Mouse (Mus musculus) CH12.LX (cell line): Measurements from ENCODE around the gene Atp8b3. TPM values are rescaled to one million over a fixed set of nuclear protein-coding genes. Genes with fewer than 3 reads are reported as not detected.

Experiments
- DNase-seq: peaks from one replicate; pipeline ENCODE4 v3.0.0-alpha.2; 2013; ENCODE audit errors: extremely low read depth
- H3K27ac ChIP-seq: 2 replicates; pipeline ENCODE4 v1.5.1; 2012; ENCODE audit warnings: low read depth, mild to moderate bottlenecking, control low read depth, moderate library complexity; ENCODE audit not compliant: insufficient read depth
- H3K27me3 ChIP-seq: replicated peaks from 2 replicates; pipeline ENCODE3; 2012; ENCODE audit warnings: inconsistent platforms
- H3K36me3 ChIP-seq, 2 experiments: replicated peaks in 1 of 2; 2 replicates each; pipeline versions ENCODE3 to v1.6.1; 2012; ENCODE audit warnings: inconsistent platforms in 1 of 2, low read length in 1 of 2, mild to moderate bottlenecking in 1 of 2, mixed read lengths in 1 of 2, moderate library complexity in 1 of 2; ENCODE audit not compliant: control insufficient read depth in 1 of 2, insufficient read depth in 1 of 2
- H3K4me1 ChIP-seq, 2 experiments: 2 replicates each; pipeline ENCODE4 v1.6.1; 2012; ENCODE audit warnings: inconsistent platforms in 1 of 2, moderate library complexity in 1 of 2; ENCODE audit not compliant: insufficient read depth in 2 of 2, control insufficient read depth in 1 of 2
- H3K4me2 ChIP-seq: 2 replicates; pipeline ENCODE4 v1.6.1; 2012; ENCODE audit warnings: low read depth, mild to moderate bottlenecking, control low read depth; ENCODE audit not compliant: poor library complexity, insufficient read depth, severe bottlenecking
- H3K4me3 ChIP-seq, 3 experiments: fragments of 150-350 bp in 1 of 3; sonication (generic) in 1 of 3; replicated peaks in 1 of 3; 2 replicates each; pipeline versions ENCODE3 to v1.5.1; 2011 to 2012; ENCODE audit warnings: low read depth in 2 of 3, low read length in 2 of 3, mild to moderate bottlenecking in 2 of 3, moderate library complexity in 2 of 3, control low read depth in 1 of 3, improper control_type of control experiment in 1 of 3, inconsistent platforms in 1 of 3, mixed read lengths in 1 of 3; ENCODE audit not compliant: poor library complexity in 1 of 3
- H3K79me2 ChIP-seq: replicated peaks from 2 replicates; pipeline ENCODE4 v1.6.1; 2012; ENCODE audit warnings: mild to moderate bottlenecking, moderate library complexity; ENCODE audit not compliant: control insufficient read depth, poor library complexity, insufficient read depth, severe bottlenecking; ENCODE audit errors: extremely low read depth
- H3K9ac ChIP-seq: 2 replicates; pipeline ENCODE4 v1.6.1; 2012; ENCODE audit warnings: low read depth, mild to moderate bottlenecking, control low read depth, moderate library complexity; ENCODE audit not compliant: insufficient read depth
- H3K9me3 ChIP-seq: replicated peaks from 2 replicates; pipeline ENCODE3; 2012; ENCODE audit warnings: low read length, inconsistent platforms, mixed read lengths
- CHD1 ChIP-seq: IDR thresholded peaks from 2 replicates; pipeline ENCODE4 v1.6.1; 2012; ENCODE audit warnings: low read depth, low read length, improper control_type of control experiment, inconsistent platforms
- CTCF ChIP-seq, 2 experiments: IDR thresholded peaks in 1 of 2; conservative IDR thresholded peaks in 1 of 2; 2 replicates each; pipeline ENCODE4 v1.5.1; 2011 to 2012; ENCODE audit warnings: low read depth in 2 of 2, low read length in 2 of 2, improper control_type of control experiment in 1 of 2, inconsistent platforms in 1 of 2, mild to moderate bottlenecking in 1 of 2, moderate library complexity in 1 of 2
- E2F4 ChIP-seq: IDR thresholded peaks from 2 replicates; pipeline ENCODE4 v1.6.1; 2011; ENCODE audit warnings: low read depth, low read length, improper control_type of control experiment; ENCODE audit not compliant: insufficient replicate concordance
- ELF1 ChIP-seq: IDR thresholded peaks from 2 replicates; pipeline ENCODE4 v1.6.1; 2014; ENCODE audit warnings: low read depth, mild to moderate bottlenecking, inconsistent platforms, low read length, improper control_type of control experiment
- EP300 ChIP-seq: IDR thresholded peaks from 2 replicates; pipeline ENCODE4 v1.6.1; 2011; ENCODE audit warnings: low read length, improper control_type of control experiment
- ETS1 ChIP-seq: conservative IDR thresholded peaks from 2 replicates; pipeline ENCODE4 v1.6.1; 2012; ENCODE audit warnings: low read depth, mild to moderate bottlenecking, inconsistent platforms, low read length, improper control_type of control experiment, moderate library complexity
- HCFC1 ChIP-seq: IDR thresholded peaks from 2 replicates; pipeline ENCODE4 v1.6.1; 2012; ENCODE audit warnings: low read depth, mild to moderate bottlenecking, inconsistent platforms, low read length, improper control_type of control experiment
- IRF4 ChIP-seq: IDR thresholded peaks from 2 replicates; pipeline ENCODE4 v1.6.1; 2014; ENCODE audit warnings: low read depth, mild to moderate bottlenecking, inconsistent platforms, low read length, improper control_type of control experiment
- MAX ChIP-seq: IDR thresholded peaks from 2 replicates; pipeline ENCODE4 v1.6.1; 2011; ENCODE audit warnings: low read length, improper control_type of control experiment
- MEF2A ChIP-seq: IDR thresholded peaks from 2 replicates; pipeline ENCODE4 v1.6.1; 2014; ENCODE audit warnings: low read depth, mild to moderate bottlenecking, inconsistent platforms, low read length, improper control_type of control experiment, borderline replicate concordance
- MXI1 ChIP-seq: IDR thresholded peaks from 2 replicates; pipeline ENCODE4 v1.6.1; 2011; ENCODE audit warnings: mild to moderate bottlenecking, low read depth, low read length, improper control_type of control experiment
- NELFE ChIP-seq: IDR thresholded peaks from 2 replicates; pipeline ENCODE4 v1.6.1; 2011; ENCODE audit warnings: low read depth, low read length, improper control_type of control experiment
- NRF1 ChIP-seq: IDR thresholded peaks from 2 replicates; pipeline ENCODE4 v1.6.1; 2014; ENCODE audit warnings: low read depth, mild to moderate bottlenecking, inconsistent platforms, low read length, improper control_type of control experiment, moderate library complexity
- POLR2A ChIP-seq: IDR thresholded peaks from 2 replicates; pipeline ENCODE4 v1.6.1; 2011; ENCODE audit warnings: low read depth, mild to moderate bottlenecking, improper control_type of control experiment, low read length
- SIN3A ChIP-seq: IDR thresholded peaks from 2 replicates; pipeline ENCODE4 v1.6.1; 2012; ENCODE audit warnings: low read length, improper control_type of control experiment, inconsistent platforms
- SMC3 ChIP-seq: IDR thresholded peaks from 2 replicates; pipeline ENCODE4 v1.6.1; 2011; ENCODE audit warnings: low read depth, low read length, improper control_type of control experiment
- TBP ChIP-seq: conservative IDR thresholded peaks from 2 replicates; pipeline ENCODE4 v1.6.1; 2011; ENCODE audit warnings: low read depth, low read length, improper control_type of control experiment
- TCF12 ChIP-seq: IDR thresholded peaks from 2 replicates; pipeline ENCODE4 v1.6.1; 2014; ENCODE audit warnings: low read depth, mild to moderate bottlenecking, inconsistent platforms, low read length, improper control_type of control experiment
- UBTF ChIP-seq: IDR thresholded peaks from 2 replicates; pipeline ENCODE4 v1.6.1; 2012; ENCODE audit warnings: low read depth, mild to moderate bottlenecking, inconsistent platforms, low read length, improper control_type of control experiment, moderate library complexity
- USF1 ChIP-seq: IDR thresholded peaks from 2 replicates; pipeline ENCODE4 v1.6.1; 2014; ENCODE audit warnings: low read depth, mild to moderate bottlenecking, inconsistent platforms, low read length, improper control_type of control experiment
- USF2 ChIP-seq: conservative IDR thresholded peaks from 2 replicates; pipeline ENCODE4 v1.6.1; 2011; ENCODE audit warnings: low read depth, low read length, improper control_type of control experiment
- ZC3H11A ChIP-seq: IDR thresholded peaks from 2 replicates; pipeline ENCODE4 v1.6.1; 2012; ENCODE audit warnings: low read depth, mild to moderate bottlenecking, inconsistent platforms, low read length, improper control_type of control experiment
- ZNF384 ChIP-seq: IDR thresholded peaks from 2 replicates; pipeline ENCODE4 v1.6.1; 2012; ENCODE audit warnings: low read depth, low read length, improper control_type of control experiment, inconsistent platforms
- dilution Hi-C: fragments of 300-500 bp; cut with MboI; formaldehyde crosslinking; loops from 2 replicates; pipeline ENCODE4 v1.14.3; 2020; ENCODE audit warnings: low sequenced_read_pairs; ENCODE audit not compliant: extremely low pct_unique_long_range_greater_than_20kb, extremely low pct_ligation_motif_present
- in situ Hi-C: fragments of 300-500 bp; cut with MboI; formaldehyde crosslinking; loops from 3 replicates; pipeline ENCODE4 v1.14.3; 2019; ENCODE audit warnings: low sequenced_read_pairs, low pct_ligation_motif_present, low pct_unique_long_range_greater_than_20kb, mixed read lengths
- polyA plus RNA-seq: library from polyadenylated mRNA; unstranded; fragments of >175 nt; gene quantifications from 2 replicates; pipeline ENCODE4 v1.2.1, GENCODE M21; 2012; ENCODE audit warnings: low read depth; ENCODE audit not compliant: insufficient read length
- total RNA-seq, 2 experiments: library from RNA; depleted of rRNA; stranded (reverse); fragments of 300-350 nt in 1 of 2; fragments of >200 nt in 1 of 2; gene quantifications; 2 replicates each; pipeline ENCODE4 v1.2.3; 2012 to 2014

Atp8b3 gene
- total and polyA plus RNA-seq, 3 experiments = 0.08 to 0.27 (median 0.21) TPM

GRCm38 (mm10) chr10:80475290-80475959 lies 63.5 kb downstream of the Atp8b3 start:
- TF ChIP-seq UBTF (no peak), HCFC1 (no peak), NRF1 (peak; percentile 95), ZNF384 (no peak), TBP (no peak), CTCF (conservative IDR thresholded peaks at IDR 0.05 in 1 of 2, IDR thresholded peaks at IDR 0.05 in 1 of 2; ENCODE audit: low read depth in 2 of 2, low read length in 2 of 2) (no peak), USF1 (no peak), SIN3A (peak; percentile 59; the same call in 1 of the 2 replicates), IRF4 (no peak), MEF2A (no peak), MAX (no peak), EP300 (no peak), POLR2A (peak; percentile 46), SMC3 (no peak), ETS1 (no peak), TCF12 (no peak), E2F4 (no peak), USF2 (no peak), ZC3H11A (no peak), CHD1 (no peak), NELFE (peak; percentile 78), MXI1 (0 out of 2 replicates have a peak, but pooled peaks have one; percentile 56), ELF1 (peak; percentile 55; the same call in 1 of the 2 replicates)
- H3K27ac ChIP-seq = no peak overlapping the region
- in situ Hi-C loops = no loop called here

More at GRCm38 (mm10) chr10:80475290-80475959, 63.5 kb downstream of the Atp8b3 start:
- Histone ChIP-seq H3K9me3 (no peaks in the 10 kb centered on the region), H3K9ac (peak overlapping the region; percentile 61), H3K4me2 (peak overlapping the region; percentile 54), H3K36me3 (no peaks in the 10 kb centered on the region), H3K79me2 (no peaks in the 10 kb centered on the region), H3K4me3 (peak overlapping the region; percentile 56 to 74 (median 62)), H3K27me3 (peaks cover 25% of the 10 kb centered on the region), H3K4me1 (peaks cover 10 to 28% of the 10 kb centered on the region in 2 experiments)
- dilution Hi-C loops = no loop called here
- peak; percentile 73 for DNase-seq

Other genes starting within 250 kb of the Atp8b3 start
Only the 20 nearest of the 25 such genes appear.
- gene Reep6, start 209.2 kb downstream of the Atp8b3 start, total RNA-seq (2012; rRNA removed) = 1.7 and 5.0 TPM in 2 replicates
- 0.20 and 0.48 TPM in 2 replicates for gene Reep6, start 209.2 kb downstream of the Atp8b3 start, total RNA-seq (2014; rRNA removed)
- 5.2 and 7.5 TPM in 2 replicates for gene Reep6, start 209.2 kb downstream of the Atp8b3 start, polyA plus RNA-seq
- 0.38 and 0.55 TPM in 2 replicates for gene Adamtsl5, start 190.7 kb downstream of the Atp8b3 start, total RNA-seq (2012; rRNA removed)
- 0.16 and 0.27 TPM in 2 replicates for gene Adamtsl5, start 190.7 kb downstream of the Atp8b3 start, total RNA-seq (2014; rRNA removed)
- 0.07 and 0.16 TPM in 2 replicates for gene Adamtsl5, start 190.7 kb downstream of the Atp8b3 start, polyA plus RNA-seq
- gene Plk5, start 182.7 kb downstream of the Atp8b3 start, total RNA-seq (2012; rRNA removed) = not detected in 2 replicates
- gene Plk5, start 182.7 kb downstream of the Atp8b3 start, total RNA-seq (2014; rRNA removed) = not detected in 2 replicates
- not detected in 2 replicates for gene Plk5, start 182.7 kb downstream of the Atp8b3 start, polyA plus RNA-seq
- 8.4 and 8.5 TPM in 2 replicates for gene Mex3d, start 151.5 kb downstream of the Atp8b3 start, total RNA-seq (2012; rRNA removed)
- 4.9 and 6.6 TPM in 2 replicates for gene Mex3d, start 151.5 kb downstream of the Atp8b3 start, total RNA-seq (2014; rRNA removed)
- 4.7 and 5.9 TPM in 2 replicates for gene Mex3d, start 151.5 kb downstream of the Atp8b3 start, polyA plus RNA-seq
- 61.9 and 67.0 TPM in 2 replicates for gene Mbd3, start 139.6 kb downstream of the Atp8b3 start, total RNA-seq (2012; rRNA removed)
- 48.7 and 51.5 TPM in 2 replicates for gene Mbd3, start 139.6 kb downstream of the Atp8b3 start, total RNA-seq (2014; rRNA removed)
- 131 and 133 TPM in 2 replicates for gene Mbd3, start 139.6 kb downstream of the Atp8b3 start, polyA plus RNA-seq
- gene Uqcr11, start 132.3 kb downstream of the Atp8b3 start, total RNA-seq (2012; rRNA removed) = 466 and 529 TPM in 2 replicates
- gene Uqcr11, start 132.3 kb downstream of the Atp8b3 start, total RNA-seq (2014; rRNA removed) = 442 and 444 TPM in 2 replicates
- 206 and 248 TPM in 2 replicates for gene Uqcr11, start 132.3 kb downstream of the Atp8b3 start, polyA plus RNA-seq
- 179 and 207 TPM in 2 replicates for gene Tcf3, start 105.5 kb downstream of the Atp8b3 start, total RNA-seq (2012; rRNA removed)
- gene Tcf3, start 105.5 kb downstream of the Atp8b3 start, total RNA-seq (2014; rRNA removed) = 139 and 146 TPM in 2 replicates
- 208 and 223 TPM in 2 replicates for gene Tcf3, start 105.5 kb downstream of the Atp8b3 start, polyA plus RNA-seq
- not detected in 2 replicates for gene Onecut3, start 44.3 kb downstream of the Atp8b3 start, total RNA-seq (2012; rRNA removed)
- gene Onecut3, start 44.3 kb downstream of the Atp8b3 start, total RNA-seq (2014; rRNA removed) = not detected in 2 replicates
- gene Onecut3, start 44.3 kb downstream of the Atp8b3 start, polyA plus RNA-seq = not detected in 2 replicates
- gene Rexo1, start 22.4 kb upstream of the Atp8b3 start, total RNA-seq (2012; rRNA removed) = 16.5 and 17.7 TPM in 2 replicates
- gene Rexo1, start 22.4 kb upstream of the Atp8b3 start, total RNA-seq (2014; rRNA removed) = 6.3 and 7.0 TPM in 2 replicates
- gene Rexo1, start 22.4 kb upstream of the Atp8b3 start, polyA plus RNA-seq = 31.6 and 41.9 TPM in 2 replicates
- gene Klf16, start 38.2 kb upstream of the Atp8b3 start, total RNA-seq (2012; rRNA removed) = 84.8 and 94.0 TPM in 2 replicates
- gene Klf16, start 38.2 kb upstream of the Atp8b3 start, total RNA-seq (2014; rRNA removed) = 14.1 and 14.5 TPM in 2 replicates
- 30.9 and 38.2 TPM in 2 replicates for gene Klf16, start 38.2 kb upstream of the Atp8b3 start, polyA plus RNA-seq
- gene Abhd17a, start 51.2 kb upstream of the Atp8b3 start, total RNA-seq (2012; rRNA removed) = 49.1 and 52.8 TPM in 2 replicates
- gene Abhd17a, start 51.2 kb upstream of the Atp8b3 start, total RNA-seq (2014; rRNA removed) = 28.0 and 37.2 TPM in 2 replicates
- 44.6 and 48.0 TPM in 2 replicates for gene Abhd17a, start 51.2 kb upstream of the Atp8b3 start, polyA plus RNA-seq
- gene Scamp4, start 63.7 kb upstream of the Atp8b3 start, total RNA-seq (2012; rRNA removed) = 33.2 and 33.9 TPM in 2 replicates
- 17.8 and 18.5 TPM in 2 replicates for gene Scamp4, start 63.7 kb upstream of the Atp8b3 start, total RNA-seq (2014; rRNA removed)
- gene Scamp4, start 63.7 kb upstream of the Atp8b3 start, polyA plus RNA-seq = 81.2 and 89.9 TPM in 2 replicates
- 5.0 and 8.0 TPM in 2 replicates for gene Adat3, start 63.8 kb upstream of the Atp8b3 start, total RNA-seq (2012; rRNA removed)
- gene Adat3, start 63.8 kb upstream of the Atp8b3 start, total RNA-seq (2014; rRNA removed) = 5.8 and 6.6 TPM in 2 replicates
- 6.3 and 6.7 TPM in 2 replicates for gene Adat3, start 63.8 kb upstream of the Atp8b3 start, polyA plus RNA-seq
- 1.8 and 2.2 TPM in 2 replicates for gene Gm49322, start 66.9 kb upstream of the Atp8b3 start, total RNA-seq (2012; rRNA removed)
- 0.20 and 0.28 TPM in 2 replicates for gene Gm49322, start 66.9 kb upstream of the Atp8b3 start, total RNA-seq (2014; rRNA removed)
- gene Gm49322, start 66.9 kb upstream of the Atp8b3 start, polyA plus RNA-seq = 0.97 and 1.1 TPM in 2 replicates
- 44.1 and 50.3 TPM in 2 replicates for gene Csnk1g2, start 83.7 kb upstream of the Atp8b3 start, total RNA-seq (2012; rRNA removed)
- gene Csnk1g2, start 83.7 kb upstream of the Atp8b3 start, total RNA-seq (2014; rRNA removed) = 44.3 and 50.1 TPM in 2 replicates
- 55.9 and 59.0 TPM in 2 replicates for gene Csnk1g2, start 83.7 kb upstream of the Atp8b3 start, polyA plus RNA-seq
- 19.3 and 26.2 TPM in 2 replicates for gene Btbd2, start 117.9 kb upstream of the Atp8b3 start, total RNA-seq (2012; rRNA removed)
- gene Btbd2, start 117.9 kb upstream of the Atp8b3 start, total RNA-seq (2014; rRNA removed) = 10.0 and 11.1 TPM in 2 replicates
- 18.8 and 19.4 TPM in 2 replicates for gene Btbd2, start 117.9 kb upstream of the Atp8b3 start, polyA plus RNA-seq
- 91.5 and 110 TPM in 2 replicates for gene Mknk2, start 139.0 kb upstream of the Atp8b3 start, total RNA-seq (2012; rRNA removed)
- 121 and 138 TPM in 2 replicates for gene Mknk2, start 139.0 kb upstream of the Atp8b3 start, total RNA-seq (2014; rRNA removed)
- 175 and 199 TPM in 2 replicates for gene Mknk2, start 139.0 kb upstream of the Atp8b3 start, polyA plus RNA-seq
- gene Mob3a, start 162.9 kb upstream of the Atp8b3 start, total RNA-seq (2012; rRNA removed) = 56.9 and 71.7 TPM in 2 replicates
- gene Mob3a, start 162.9 kb upstream of the Atp8b3 start, total RNA-seq (2014; rRNA removed) = 65.2 and 71.4 TPM in 2 replicates
- gene Mob3a, start 162.9 kb upstream of the Atp8b3 start, polyA plus RNA-seq = 75.0 and 84.2 TPM in 2 replicates
- 8.1 and 9.6 TPM in 2 replicates for gene Izumo4, start 163.1 kb upstream of the Atp8b3 start, total RNA-seq (2012; rRNA removed)
- 2.7 and 4.3 TPM in 2 replicates for gene Izumo4, start 163.1 kb upstream of the Atp8b3 start, total RNA-seq (2014; rRNA removed)
- 5.9 TPM in 2 replicates for gene Izumo4, start 163.1 kb upstream of the Atp8b3 start, polyA plus RNA-seq
- gene Ap3d1, start 203.1 kb upstream of the Atp8b3 start, total RNA-seq (2012; rRNA removed) = 48.1 and 49.4 TPM in 2 replicates
- 24.2 and 28.4 TPM in 2 replicates for gene Ap3d1, start 203.1 kb upstream of the Atp8b3 start, total RNA-seq (2014; rRNA removed)
- gene Ap3d1, start 203.1 kb upstream of the Atp8b3 start, polyA plus RNA-seq = 46.5 and 57.0 TPM in 2 replicates